Mouse (Mus musculus) small intestine, adult 2 months (tissue): ENCODE results near the gene Ms4a5. TPM values are rescaled to one million over a fixed set of nuclear protein-coding genes. Genes with fewer than 3 reads are reported as not detected.
"Not testable (repeated sequence)": the region's sequence is repeated elsewhere in the genome, so short reads cannot be mapped to it uniquely, and the experiment has no call there.

Source experiments
- H3K27ac ChIP-seq: fragments of 200-500 bp; 2 replicates; pipeline ENCODE4 v1.5.1; 2012; ENCODE audit warnings: low read depth, low read length, control low read depth, inconsistent platforms; ENCODE audit not compliant: insufficient read depth
- H3K27me3 ChIP-seq: fragments of 200-500 bp; 2 replicates; pipeline ENCODE4 v1.6.1; 2012; ENCODE audit warnings: mild to moderate bottlenecking, moderate library complexity, low read length, inconsistent platforms; ENCODE audit not compliant: control insufficient read depth, insufficient read depth
- H3K36me3 ChIP-seq: fragments of 200-500 bp; 2 replicates; pipeline ENCODE4 v1.6.1; 2012; ENCODE audit warnings: mild to moderate bottlenecking, low read length, control low read depth, inconsistent platforms; ENCODE audit not compliant: control insufficient read depth, insufficient read depth
- H3K4me1 ChIP-seq: fragments of 200-500 bp; 2 replicates; pipeline ENCODE4 v1.6.1; 2012; ENCODE audit warnings: low read length, inconsistent platforms, mixed read lengths; ENCODE audit not compliant: control insufficient read depth, insufficient read depth, insufficient read length
- H3K4me3 ChIP-seq: fragments of 200-500 bp; 2 replicates; pipeline ENCODE4 v1.5.1; 2012; ENCODE audit warnings: low read depth, mild to moderate bottlenecking, control low read depth, inconsistent platforms, low read length, moderate library complexity
- CTCF ChIP-seq: fragments of 200-500 bp; IDR thresholded peaks from 2 replicates; pipeline ENCODE4 v1.5.1; 2012; ENCODE audit warnings: low read depth, mild to moderate bottlenecking, control low read depth, inconsistent platforms, low read length, moderate library complexity, mixed read lengths; ENCODE audit not compliant: insufficient replicate concordance, insufficient read length; ENCODE audit errors: extremely low read depth
- POLR2A ChIP-seq: fragments of 200-500 bp; IDR thresholded peaks from 2 replicates; pipeline ENCODE4 v1.6.1; 2012; ENCODE audit warnings: low read depth, mild to moderate bottlenecking, control low read depth, inconsistent platforms, low read length, moderate library complexity
- WGBS: fragments of 180-500 bp; shearing (Covaris S2); methylation state at CpG from one replicate; pipeline ENCODE4 v1.1.7; 2018; 5-methylcytosine and 5-hydroxymethylcytosine counted together
- polyA plus RNA-seq: library from polyadenylated mRNA; depleted of rRNA; stranded (reverse); fragments of >200 nt; gene quantifications from 2 replicates; pipeline ENCODE4 v1.2.3, GENCODE M21; 2012; rRNA removed

The Ms4a5 gene
- not detected in 2 replicates for polyA plus RNA-seq

DNA sequence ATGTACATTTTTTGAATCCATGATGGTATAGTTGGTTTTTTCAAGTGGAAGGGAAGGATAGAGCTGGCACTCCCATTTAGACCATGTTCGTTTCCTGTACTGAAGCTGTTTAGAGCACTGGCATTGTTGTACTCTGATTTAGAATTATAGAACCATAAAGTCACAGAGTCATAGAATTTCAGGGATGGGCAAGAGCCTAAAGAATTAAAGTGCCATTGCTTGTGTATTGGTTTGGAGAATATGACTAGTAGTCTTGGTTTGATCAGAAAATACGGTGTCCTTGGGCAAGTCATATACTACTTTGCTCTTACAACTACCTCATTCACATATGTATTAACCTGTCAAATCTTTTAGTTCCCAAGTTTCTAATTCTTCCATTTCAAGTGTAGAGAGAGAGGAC is at the start of gene Ms4a5:
Gene Ms4a5, minus strand, starts transcription at position 101 of the 400 bp plus-strand sequence.
- TF ChIP-seq POLR2A = no peak
- TF ChIP-seq CTCF = no peak
- Histone ChIP-seq H3K4me1 (no peaks in the 10 kb centered on the region), H3K27me3 (no peaks in the 10 kb centered on the region), H3K27ac (no peak within 1 kb of the TSS), H3K36me3 (no peaks in the 10 kb centered on the region), H3K4me3 (no peak within 1 kb of the TSS)
- WGBS = 95% methylated on average over 2 of the region's 2 CpGs

DNA sequence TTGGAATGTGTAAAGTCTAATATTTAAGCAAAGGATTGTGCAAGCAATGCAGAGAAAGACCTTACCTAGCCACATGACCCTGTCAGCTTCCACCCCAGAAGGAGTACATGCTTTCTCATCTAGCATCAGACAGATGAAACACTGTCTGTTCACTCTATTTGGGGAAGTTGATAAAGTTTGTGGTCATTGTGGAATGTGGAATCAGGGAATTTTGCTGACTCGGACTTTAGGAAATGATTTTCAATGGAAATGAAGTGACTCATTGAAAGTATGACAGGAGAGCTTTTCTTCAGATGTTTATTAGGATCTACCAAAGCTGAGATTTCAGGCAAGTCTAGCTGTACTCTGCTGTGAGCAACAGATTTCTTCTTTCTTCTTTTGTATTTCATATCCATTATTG is 37.5 kb upstream of the Ms4a5 start:
- no peaks in the 10 kb centered on the region for H3K27me3 ChIP-seq
- H3K4me3 ChIP-seq = no peak overlapping the region
- H3K4me1 ChIP-seq = no peaks in the 10 kb centered on the region
- no peak overlapping the region for H3K27ac ChIP-seq
- WGBS = 73% methylated on average over 1 of the region's 1 CpGs
- TF ChIP-seq CTCF = no peak
- no peak for TF ChIP-seq POLR2A
- no peaks in the 10 kb centered on the region for H3K36me3 ChIP-seq

DNA sequence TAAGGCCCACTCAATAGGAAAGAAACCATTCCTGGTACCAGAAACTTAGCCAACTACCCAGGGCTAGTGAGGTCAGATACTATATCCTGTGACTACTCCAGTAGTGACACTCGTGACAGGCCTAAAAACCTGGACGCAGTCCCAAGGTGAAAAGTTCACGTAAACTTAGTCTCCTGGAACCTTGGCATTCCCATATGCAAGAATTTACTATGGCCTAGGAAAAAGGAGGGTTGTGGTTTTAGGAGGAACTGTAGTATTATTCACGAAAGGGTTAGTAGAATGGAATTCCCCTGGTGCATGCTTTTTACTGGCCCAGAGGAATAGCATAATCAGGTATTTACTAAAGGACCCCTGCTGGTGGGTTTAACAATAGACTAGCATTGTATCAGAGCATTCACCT is 33.1 kb upstream of the Ms4a5 start:
- 84% methylated on average over 4 of the region's 4 CpGs for WGBS
- no peaks in the 10 kb centered on the region for H3K36me3 ChIP-seq
- no peak overlapping the region for H3K27ac ChIP-seq
- no peaks in the 10 kb centered on the region for H3K27me3 ChIP-seq
- no peak overlapping the region for H3K4me3 ChIP-seq
- TF ChIP-seq CTCF (no peak), POLR2A (no peak)
- no peaks in the 10 kb centered on the region for H3K4me1 ChIP-seq

DNA sequence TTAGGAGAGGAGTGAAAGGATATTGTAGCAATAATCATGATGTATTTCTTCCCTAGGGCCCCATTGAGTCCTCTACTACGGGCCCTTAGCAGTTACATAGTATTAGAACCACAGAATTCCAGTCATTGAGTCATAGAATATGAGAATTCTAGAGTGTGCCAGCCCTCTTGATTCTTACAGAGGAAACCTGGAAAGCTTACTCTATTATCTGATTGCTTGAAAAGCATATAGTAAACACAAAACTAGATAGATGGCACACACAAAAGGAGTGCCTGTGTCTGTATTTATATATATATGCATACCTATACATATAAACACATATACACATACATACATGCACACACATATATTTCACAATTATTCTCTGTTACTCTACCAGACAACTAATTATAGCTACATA is 30.7 kb upstream of the Ms4a5 start, which contains the start of gene Ms4a14:
Gene Ms4a14, minus strand, starts transcription at position 101 of the 400 bp plus-strand sequence.
- no peaks in the 10 kb centered on the region for H3K27me3 ChIP-seq
- no peak within 1 kb of the TSS for H3K4me3 ChIP-seq
- H3K4me1 ChIP-seq = no peaks in the 10 kb centered on the region
- H3K27ac ChIP-seq = no peak within 1 kb of the TSS
- H3K36me3 ChIP-seq = no peaks in the 10 kb centered on the region
- 75% methylated on average over 1 of the region's 1 CpGs for whole genome bisulfite sequencing
- TF ChIP-seq CTCF (no peak), POLR2A (no peak)

DNA sequence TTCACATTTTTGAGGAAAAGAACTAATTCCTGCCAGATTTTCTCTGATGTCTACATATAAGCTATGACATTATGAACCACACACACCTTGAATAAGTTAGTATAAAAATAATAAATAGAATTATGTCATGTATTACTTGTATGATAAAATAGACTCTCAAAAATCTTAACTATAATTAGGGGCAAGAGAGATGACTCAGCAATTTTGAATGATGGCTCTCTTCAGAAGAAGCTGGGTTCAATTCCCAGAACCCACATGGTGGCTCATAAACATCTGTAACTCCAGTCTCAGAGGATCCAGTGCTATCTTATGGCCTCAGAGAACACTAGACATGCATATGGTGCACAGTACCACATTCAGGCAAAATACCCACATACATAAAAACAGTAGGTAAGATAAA is 25.2 kb upstream of the Ms4a5 start:
- H3K27me3 ChIP-seq = no peaks in the 10 kb centered on the region
- H3K4me3 ChIP-seq = no peak overlapping the region
- H3K4me1 ChIP-seq = no peaks in the 10 kb centered on the region
- no peak for TF ChIP-seq CTCF
- no peak for TF ChIP-seq POLR2A
- H3K27ac ChIP-seq = no peak overlapping the region
- H3K36me3 ChIP-seq = no peaks in the 10 kb centered on the region

DNA sequence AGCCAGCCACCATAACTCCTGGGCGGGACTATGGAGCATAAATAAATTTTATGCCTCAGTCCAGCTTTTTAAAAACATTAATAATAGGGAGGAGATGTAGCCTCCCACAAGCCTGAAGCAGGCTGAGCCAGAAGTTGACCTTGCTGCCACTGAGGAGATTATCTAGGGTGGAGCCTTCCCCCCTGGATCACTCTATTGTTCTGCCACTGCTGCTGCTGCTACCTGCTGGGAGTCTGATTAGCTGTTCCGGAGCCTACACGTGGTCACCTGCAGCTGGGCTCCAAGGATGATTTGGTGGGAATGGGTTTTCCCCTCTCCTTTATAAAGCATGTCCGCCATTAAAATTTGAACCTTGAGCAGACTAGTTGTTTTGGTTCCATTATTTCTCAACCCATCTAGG is 15.9 kb upstream of the Ms4a5 start:
- H3K36me3 ChIP-seq, H3K27ac ChIP-seq, H3K27me3 ChIP-seq, H3K4me3 ChIP-seq, H3K4me1 ChIP-seq: not testable (repeated sequence)
- WGBS = 60% methylated on average over 4 of the region's 4 CpGs

DNA sequence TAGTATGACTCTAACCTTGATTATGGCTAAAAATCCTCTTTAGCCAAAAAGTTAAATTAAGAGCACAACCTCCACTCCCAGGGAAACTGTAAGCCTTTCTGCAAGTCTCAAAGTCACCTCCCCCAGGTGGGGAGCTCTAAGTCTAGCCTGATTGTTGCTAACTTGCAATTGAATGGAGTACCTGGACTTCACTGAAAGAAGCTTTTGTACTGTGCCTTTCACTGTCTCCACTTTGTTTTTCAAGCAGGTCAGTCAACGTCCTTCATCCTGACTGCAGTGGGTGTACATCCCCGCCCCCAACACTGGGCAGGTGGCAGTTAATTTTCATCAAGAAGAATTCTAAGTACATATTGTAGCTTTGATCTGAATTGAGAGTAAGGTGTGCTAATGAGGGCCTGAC is 15.3 kb upstream of the Ms4a5 start:
- 85% methylated on average over 2 of the region's 2 CpGs for WGBS
- Histone ChIP-seq H3K4me1 (no peaks in the 10 kb centered on the region), H3K27me3 (no peaks in the 10 kb centered on the region), H3K36me3 (no peaks in the 10 kb centered on the region), H3K4me3 (no peak overlapping the region), H3K27ac (no peak overlapping the region)
- TF ChIP-seq POLR2A = no peak
- TF ChIP-seq CTCF = no peak

DNA sequence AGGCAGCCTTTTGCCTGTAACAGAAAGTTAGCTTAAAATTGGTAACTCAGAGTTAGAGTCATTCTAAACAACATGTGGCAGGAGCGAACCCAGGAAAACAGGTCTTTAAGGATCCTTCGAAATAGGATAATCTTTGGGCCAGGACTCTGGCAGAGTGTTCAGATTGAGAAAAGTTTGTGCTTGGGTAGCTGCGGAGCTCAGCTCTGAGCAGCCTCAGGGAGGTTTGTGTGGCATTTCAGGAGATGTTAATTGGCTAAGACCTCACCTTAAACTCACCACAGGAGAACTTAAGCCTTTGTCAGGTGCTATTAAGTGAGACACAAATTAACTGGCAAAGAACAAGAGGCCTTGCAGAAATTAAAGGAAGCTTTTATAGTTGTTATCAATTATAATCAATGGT is 9.9 kb upstream of the Ms4a5 start:
- not testable (repeated sequence) for H3K4me3 ChIP-seq, H3K27me3 ChIP-seq, H3K4me1 ChIP-seq, H3K36me3 ChIP-seq, H3K27ac ChIP-seq
- WGBS = 28% methylated on average over 3 of the region's 3 CpGs
